Mouse (Mus musculus) inflammation-experienced regulatory T-cells, adult 6 months (primary cell): ENCODE measurements at regions not wholly inside any gene's neighbourhood (a gene's known extent, or its start where the extent isn't known, plus 50 kb on each side); places are given as distances from the start of the nearest gene placed in this dataset.

Experiments
- ATAC-seq: one replicate; pipeline ENCODE4 v1.8.0; 2017

GRCm38 (mm10) chr10:120612351-120612750 is 136.1 kb upstream of the Hmga2 start:
- ATAC-seq, result no peak

DNA sequence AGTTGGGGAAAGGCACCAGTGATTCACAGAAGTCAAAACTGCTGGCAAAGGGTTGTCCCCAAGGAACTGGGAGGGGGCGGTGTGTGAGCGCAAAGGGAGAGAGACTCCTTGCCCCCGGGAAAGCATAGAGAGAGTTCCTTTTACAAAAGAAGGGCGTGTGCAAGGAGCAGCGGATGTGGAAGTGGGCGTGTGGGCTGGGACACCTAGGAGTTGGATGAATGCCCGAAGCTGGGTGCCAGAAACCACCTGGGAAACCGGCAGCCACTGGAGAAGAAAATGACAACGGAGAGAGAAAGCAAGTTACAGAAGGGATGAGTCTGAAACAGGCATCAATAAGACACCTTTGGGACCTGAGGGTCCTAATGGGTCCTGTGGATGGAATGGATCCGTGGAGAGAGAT is 133.8 kb upstream of the Hmga2 start:
- ATAC-seq, result no peak

GRCm38 (mm10) chr10:120604506-120604905 is 128.2 kb upstream of the Hmga2 start:
- no peak for ATAC-seq

- ATAC-seq, result no peak
Observed at GRCm38 (mm10) chr10:120603167-120603566, 126.9 kb upstream of the Hmga2 start.

GRCm38 (mm10) chr10:120600735-120601134 is 124.5 kb upstream of the Hmga2 start:
- ATAC-seq, result no peak

- ATAC-seq, result no peak
Observed at GRCm38 (mm10) chr10:120599551-120599950, 123.3 kb upstream of the Hmga2 start.

DNA sequence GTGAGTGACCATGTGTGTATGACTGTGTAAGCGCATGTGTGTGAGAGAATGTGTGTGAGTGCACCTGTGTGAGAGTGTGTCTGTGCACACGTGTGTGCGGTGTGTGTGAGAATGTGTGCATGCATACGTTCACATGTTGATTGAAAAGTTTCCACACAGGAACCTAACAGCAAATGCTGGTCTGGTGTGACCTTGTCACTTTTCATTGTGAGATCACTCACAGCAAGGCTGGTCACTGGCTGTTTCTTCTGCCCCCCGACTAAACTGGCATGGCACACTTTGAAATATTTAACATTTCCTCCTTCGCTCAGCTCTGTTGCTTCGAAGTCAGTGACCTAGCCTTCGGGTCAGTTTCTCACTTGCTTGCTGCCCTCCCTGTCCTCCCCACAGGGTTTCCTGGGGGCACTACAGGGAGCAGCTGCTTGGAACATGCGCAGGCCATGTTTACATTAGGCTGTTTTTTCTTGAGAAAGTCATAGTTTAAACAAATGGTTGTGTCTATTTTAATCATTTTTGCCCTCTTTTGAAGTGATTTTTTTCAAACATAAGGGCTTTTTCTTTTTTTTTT is 121.1 kb upstream of the Hmga2 start:
- no peak for ATAC-seq

DNA sequence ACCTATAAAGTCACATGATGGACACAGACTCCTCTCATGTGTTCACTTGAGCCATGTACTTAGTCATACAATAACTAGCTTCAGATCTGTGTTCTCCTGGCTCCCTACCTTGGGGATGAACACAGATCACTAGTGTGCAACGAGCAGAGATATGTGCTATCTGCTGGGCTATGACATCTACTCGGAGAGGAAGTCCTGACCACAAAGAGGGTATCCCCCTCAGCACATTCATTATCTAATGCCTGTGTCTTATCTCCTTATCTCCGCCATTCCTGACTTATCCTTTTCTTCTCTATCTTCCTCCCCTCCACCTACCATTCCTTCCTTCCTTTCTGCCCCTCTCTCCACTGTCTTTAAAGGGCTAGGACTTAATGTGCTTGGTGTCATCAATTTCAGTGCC is 118.9 kb upstream of the Hmga2 start:
- ATAC-seq, result no peak

DNA sequence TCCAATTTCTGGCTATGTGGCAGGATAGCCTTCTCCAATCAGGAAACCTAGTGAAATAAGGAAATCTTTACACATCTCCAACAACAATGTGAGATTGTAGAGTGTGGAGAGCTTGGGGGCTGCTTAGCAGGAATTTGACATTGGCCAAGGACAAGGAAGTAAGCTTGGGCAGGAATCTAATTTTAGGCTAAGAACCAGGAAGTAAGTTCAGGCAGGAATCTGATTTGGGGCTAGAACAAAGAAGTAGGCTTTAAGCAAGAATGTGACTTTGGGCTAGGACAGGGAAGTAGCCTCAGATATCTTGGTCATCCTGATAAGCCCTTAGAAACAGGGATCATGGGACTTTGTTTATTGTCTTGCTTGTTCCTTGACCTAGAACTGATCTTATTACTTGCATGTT is 117.6 kb upstream of the Hmga2 start:
- no peak for ATAC-seq

- no peak for ATAC-seq
Observed at GRCm38 (mm10) chr10:120589659-120590058, 113.4 kb upstream of the Hmga2 start.

GRCm38 (mm10) chr10:120587854-120588633 is 111.8 kb upstream of the Hmga2 start:
- ATAC-seq, result no peak

DNA sequence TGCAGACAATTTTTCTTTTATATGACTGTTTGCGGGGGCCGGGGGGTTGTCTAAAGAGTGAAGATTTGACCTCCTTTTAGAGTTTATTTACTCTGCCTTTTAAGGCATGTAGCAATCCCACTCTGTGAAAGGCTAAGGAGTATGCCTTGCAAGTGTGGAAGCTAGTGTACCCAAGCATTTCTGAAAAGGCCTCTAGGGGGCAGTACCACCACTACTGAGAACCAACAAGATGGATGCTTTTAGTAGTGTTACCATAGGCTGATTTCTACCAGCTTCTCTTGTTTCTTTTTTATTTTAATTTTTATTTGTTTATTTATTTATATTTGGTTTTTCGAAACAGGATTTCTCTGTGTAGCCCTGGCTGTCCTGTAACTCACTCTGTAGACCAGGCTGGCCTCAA is 110.9 kb upstream of the Hmga2 start:
- ATAC-seq, result no peak

DNA sequence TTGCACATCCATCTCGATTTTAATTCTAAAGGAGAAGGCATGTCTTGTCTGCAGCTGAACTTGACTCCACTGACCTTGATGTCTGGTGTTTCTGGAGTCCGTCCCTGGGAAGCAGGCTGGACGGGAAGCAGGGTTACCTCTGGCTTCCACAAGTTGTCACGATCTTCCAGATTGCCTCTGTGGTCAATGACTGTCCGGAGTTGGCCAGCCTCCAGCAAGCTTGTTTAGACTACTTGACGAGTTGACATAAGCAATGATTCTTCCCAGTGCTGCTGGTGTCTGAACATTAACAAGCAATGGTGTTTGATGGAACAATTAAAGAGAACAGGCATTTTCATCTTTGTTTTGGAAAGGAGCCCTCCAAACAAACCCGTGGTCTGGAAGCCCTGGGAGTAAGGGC is 106.2 kb upstream of the Hmga2 start:
- no peak for ATAC-seq

DNA sequence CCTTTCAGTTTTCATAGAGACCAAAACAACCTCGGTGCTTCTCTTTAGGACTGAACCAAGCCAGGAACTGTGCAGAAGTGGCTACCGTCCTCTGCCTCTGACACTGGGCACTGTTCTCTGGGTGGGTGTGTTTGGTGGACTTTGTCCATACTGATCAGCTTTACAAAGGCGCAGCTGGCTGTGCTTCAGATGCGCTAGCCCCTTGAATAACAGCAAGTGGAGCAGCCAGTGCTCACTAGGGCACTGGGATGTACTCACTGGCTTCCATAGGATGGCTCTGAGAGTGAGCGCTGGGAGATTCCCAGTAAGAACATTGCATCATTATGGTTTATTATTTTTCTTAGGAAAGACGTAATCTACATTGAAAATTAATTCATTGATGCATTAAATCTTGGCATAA is 105.3 kb upstream of the Hmga2 start:
- no peak for ATAC-seq

DNA sequence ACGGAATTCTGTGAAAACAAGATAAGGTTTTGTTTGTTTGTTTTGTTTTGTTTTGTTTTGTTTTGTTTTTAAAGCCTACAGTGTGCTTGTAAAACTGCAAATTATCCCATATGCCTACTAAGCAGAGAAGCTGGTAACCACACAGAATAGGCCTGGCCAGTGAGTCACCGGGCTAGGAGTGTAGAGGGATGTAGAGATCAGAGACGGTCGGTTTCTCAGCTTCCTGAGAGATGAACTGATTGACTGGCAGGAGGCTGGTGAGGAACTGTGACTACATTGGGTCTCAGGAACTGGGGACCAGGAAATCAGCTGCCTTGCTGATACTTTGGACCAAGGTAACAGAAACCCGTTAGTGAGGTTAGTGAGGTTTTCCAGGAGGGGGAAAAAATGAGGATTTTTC is 100.6 kb upstream of the Hmga2 start:
- no peak for ATAC-seq

DNA sequence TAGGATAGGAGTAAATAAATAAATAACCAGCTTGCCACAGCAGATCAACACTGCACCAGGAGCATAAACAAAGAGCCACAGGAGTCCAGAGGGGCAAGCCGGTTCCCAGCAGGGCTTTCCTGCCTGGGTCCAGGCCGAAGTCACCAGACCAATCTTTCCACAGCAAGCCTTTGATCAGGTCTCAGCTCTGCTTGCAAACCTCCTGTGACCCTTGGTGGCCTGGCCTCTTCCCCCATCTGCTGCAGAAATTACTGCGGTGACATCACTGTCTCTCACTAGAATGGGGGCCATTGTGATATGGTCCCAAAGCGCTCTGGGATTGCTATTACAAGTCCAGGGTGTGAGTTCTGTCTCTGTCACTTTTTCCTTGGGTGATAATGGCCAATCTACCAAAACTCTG is 99.9 kb upstream of the Hmga2 start:
- no peak for ATAC-seq

- no peak for ATAC-seq
Observed at GRCm38 (mm10) chr10:120571340-120571739, 95.1 kb upstream of the Hmga2 start.

GRCm38 (mm10) chr10:120565992-120566391 is 89.7 kb upstream of the Hmga2 start:
- ATAC-seq, result no peak

GRCm38 (mm10) chr10:120564859-120565258 is 88.6 kb upstream of the Hmga2 start:
- ATAC-seq, result no peak

GRCm38 (mm10) chr10:120563926-120564325 is 87.7 kb upstream of the Hmga2 start:
- no peak for ATAC-seq

GRCm38 (mm10) chr10:120561821-120562220 is 85.6 kb upstream of the Hmga2 start:
- no peak for ATAC-seq

GRCm38 (mm10) chr10:120557850-120558447 is 81.7 kb upstream of the Hmga2 start:
- no peak for ATAC-seq

GRCm38 (mm10) chr10:120556116-120556515 is 79.8 kb upstream of the Hmga2 start:
- ATAC-seq, result peak; percentile 82

DNA sequence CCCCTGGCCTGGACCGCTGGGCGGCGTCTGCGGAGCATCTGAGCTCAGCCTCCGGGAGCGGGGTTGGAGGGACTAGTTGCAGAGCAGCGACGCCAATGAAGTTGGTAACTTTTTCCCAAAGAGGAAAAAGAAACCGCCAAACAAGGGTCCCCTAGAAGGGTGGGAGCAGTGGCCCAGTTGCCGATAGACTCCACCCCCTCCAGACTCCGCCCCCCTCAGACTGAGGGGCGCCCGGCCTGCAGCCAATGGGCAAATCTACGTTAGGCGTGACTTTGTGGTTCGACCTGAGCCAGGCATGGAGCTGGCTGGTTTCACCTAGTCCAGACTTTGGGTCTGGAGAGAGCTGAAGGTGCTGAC is 76.8 kb upstream of the Hmga2 start:
- no peak for ATAC-seq
